Mouse (Mus musculus) midbrain, embryonic 13.5 days (tissue): Measurements from ENCODE around the gene Col18a1. TPM values are rescaled to one million over a fixed set of nuclear protein-coding genes. Genes with fewer than 3 reads are reported as not detected.

ENCODE experiments used
- ATAC-seq: fragments of 200-750 bp; cut with Nextera tagmentation; 2 replicates; pipeline ENCODE4 v1.8.0; 2017; ENCODE audit warnings: mild to moderate bottlenecking, moderate TSS enrichment, moderate library complexity
- H3K27ac ChIP-seq: fragments of 300-500 bp; sonication (generic); 2 replicates; pipeline ENCODE4 v1.5.1; 2015; ENCODE audit warnings: inconsistent platforms, mild to moderate bottlenecking, moderate library complexity
- H3K27me3 ChIP-seq: fragments of 300-500 bp; sonication (generic); 2 replicates; pipeline ENCODE4 v1.6.1; 2015; ENCODE audit warnings: mild to moderate bottlenecking, inconsistent platforms
- H3K36me3 ChIP-seq: fragments of 300-500 bp; sonication (generic); 2 replicates; pipeline ENCODE4 v1.6.1; 2015; ENCODE audit warnings: mild to moderate bottlenecking, inconsistent platforms
- H3K4me1 ChIP-seq: fragments of 300-500 bp; sonication (generic); replicated peaks from 2 replicates; pipeline ENCODE4 v1.6.1; 2015; ENCODE audit warnings: inconsistent platforms
- H3K4me2 ChIP-seq: fragments of 300-500 bp; sonication (generic); replicated peaks from 2 replicates; pipeline ENCODE4 v1.6.1; 2015; ENCODE audit warnings: moderate library complexity, mild to moderate bottlenecking, inconsistent platforms
- H3K4me3 ChIP-seq: fragments of 300-500 bp; sonication (generic); replicated peaks from 2 replicates; pipeline ENCODE4 v1.5.1; 2015; ENCODE audit warnings: mild to moderate bottlenecking, inconsistent platforms
- H3K9ac ChIP-seq: fragments of 300-500 bp; sonication (generic); replicated peaks from 2 replicates; pipeline ENCODE4 v1.6.1; 2015; ENCODE audit warnings: mild to moderate bottlenecking, inconsistent platforms
- H3K9me3 ChIP-seq: fragments of 300-500 bp; sonication (generic); 2 replicates; pipeline ENCODE4 v1.6.1; 2016; ENCODE audit warnings: mild to moderate bottlenecking, inconsistent platforms
- whole genome bisulfite sequencing: fragments of 180-500 bp; shearing (Covaris S2); methylation state at CpG from one replicate; pipeline ENCODE4 v1.1.7; 2015; 5-methylcytosine and 5-hydroxymethylcytosine counted together
- polyA plus RNA-seq: library from polyadenylated mRNA; unstranded; fragments of >200 nt; fragmentation: Nextera tagmentation; extraction: Ambion mirVana; gene quantifications from 2 replicates; pipeline ENCODE4 v1.2.1, GENCODE M21; 2015

Gene Col18a1
- polyA plus RNA-seq, 1 experiment from 2014 or later = 39.6 TPM

- H3K9ac ChIP-seq = no peak overlapping the region
- H3K4me3 ChIP-seq = no peak overlapping the region
- H3K9me3 ChIP-seq = no peaks in the 10 kb centered on the region
- H3K27me3 ChIP-seq = peaks cover 21% of the 10 kb centered on the region
- no peak for ATAC-seq
- H3K36me3 ChIP-seq = no peaks in the 10 kb centered on the region
- H3K4me1 ChIP-seq = peaks cover 14% of the 10 kb centered on the region
- 90% methylated on average over 6 of the region's 6 CpGs for WGBS
- no peak overlapping the region for H3K27ac ChIP-seq
- H3K4me2 ChIP-seq = no peak overlapping the region
Measured at GRCm38 (mm10) chr10:77170400-77170799, 4.1 kb upstream of the Col18a1 start.

GRCm38 (mm10) chr10:77165318-77165945 lies 916 bp downstream of the Col18a1 start:
- ATAC-seq = peak; percentile 61; the same call in 1 of the 2 replicates

GRCm38 (mm10) chr10:77164437-77165052 lies 1.8 kb downstream of the Col18a1 start:
- Histone ChIP-seq H3K36me3 (no peaks in the 10 kb centered on the region), H3K4me1 (peaks cover 31% of the 10 kb centered on the region), H3K27me3 (peaks cover 30% of the 10 kb centered on the region), H3K9me3 (no peaks in the 10 kb centered on the region), H3K27ac (no peak overlapping the region), H3K4me3 (no peak overlapping the region; the same call in 1 of the 2 replicates), H3K9ac (no peak overlapping the region), H3K4me2 (peak overlapping the region; percentile 90)
- 3% methylated on average over 9 of the region's 9 CpGs for WGBS
- ATAC-seq = no peak

More at GRCm38 (mm10) chr10:77165318-77165945, 916 bp downstream of the Col18a1 start:
- peaks cover 31% of the 10 kb centered on the region for H3K4me1 ChIP-seq
- H3K4me2 ChIP-seq = peak overlapping the region; percentile 90
- WGBS = under 1% methylated on average over 40 of the region's 40 CpGs
- H3K27me3 ChIP-seq = peaks cover 30% of the 10 kb centered on the region
- H3K27ac ChIP-seq = peak overlapping the region; percentile 19
- H3K9me3 ChIP-seq = no peaks in the 10 kb centered on the region
- no peaks in the 10 kb centered on the region for H3K36me3 ChIP-seq
- H3K4me3 ChIP-seq = peak overlapping the region; percentile 51
- H3K9ac ChIP-seq = peak overlapping the region; percentile 62

GRCm38 (mm10) chr10:77164041-77164436 lies 2.3 kb downstream of the Col18a1 start:
- Histone ChIP-seq H3K4me1 (peaks cover 31% of the 10 kb centered on the region), H3K9ac (0 out of 2 replicates have a peak overlapping the region, but pooled peaks have one; percentile 11), H3K27me3 (peaks cover 30% of the 10 kb centered on the region), H3K4me3 (no peak overlapping the region), H3K9me3 (no peaks in the 10 kb centered on the region), H3K27ac (no peak overlapping the region), H3K36me3 (no peaks in the 10 kb centered on the region), H3K4me2 (peak overlapping the region; percentile 90)
- WGBS = 18% methylated on average over 5 of the region's 5 CpGs
- no peak for ATAC-seq

- Histone ChIP-seq H3K4me3 (no peak overlapping the region), H3K4me2 (no peak overlapping the region; the same call in 1 of the 2 replicates), H3K9ac (0 out of 2 replicates have a peak overlapping the region, but pooled peaks have one; percentile 11), H3K4me1 (peaks cover 34% of the 10 kb centered on the region), H3K27me3 (peaks cover 30% of the 10 kb centered on the region), H3K9me3 (no peaks in the 10 kb centered on the region), H3K27ac (no peak overlapping the region), H3K36me3 (no peaks in the 10 kb centered on the region)
- no peak for ATAC-seq
- 48% methylated on average over 4 of the region's 4 CpGs for WGBS
Measured at GRCm38 (mm10) chr10:77163392-77163977, 2.9 kb downstream of the Col18a1 start.

- no peaks in the 10 kb centered on the region for H3K9me3 ChIP-seq
- H3K4me1 ChIP-seq = peaks cover 35% of the 10 kb centered on the region
- no peak for ATAC-seq
- no peak overlapping the region for H3K4me2 ChIP-seq
- H3K27ac ChIP-seq = no peak overlapping the region
- no peaks in the 10 kb centered on the region for H3K36me3 ChIP-seq
- peaks cover 2% of the 10 kb centered on the region; the same call in 1 of the 2 replicates for H3K27me3 ChIP-seq
- H3K9ac ChIP-seq = no peak overlapping the region
- H3K4me3 ChIP-seq = no peak overlapping the region
- 80% methylated on average over 7 of the region's 8 CpGs for WGBS
Measured at GRCm38 (mm10) chr10:77159573-77159972, 6.8 kb downstream of the Col18a1 start.

GRCm38 (mm10) chr10:77158948-77159347 lies 7.4 kb downstream of the Col18a1 start:
- H3K9ac ChIP-seq = no peak overlapping the region
- no peak for ATAC-seq
- WGBS = 65% methylated on average over 3 of the region's 3 CpGs
- no peak overlapping the region for H3K4me3 ChIP-seq
- H3K4me2 ChIP-seq = no peak overlapping the region
- H3K36me3 ChIP-seq = no peaks in the 10 kb centered on the region
- H3K27ac ChIP-seq = no peak overlapping the region
- H3K27me3 ChIP-seq = no peaks in the 10 kb centered on the region
- H3K4me1 ChIP-seq = peaks cover 28% of the 10 kb centered on the region
- no peaks in the 10 kb centered on the region for H3K9me3 ChIP-seq

GRCm38 (mm10) chr10:77157245-77158019 lies 8.9 kb downstream of the Col18a1 start:
- no peak overlapping the region for H3K9ac ChIP-seq
- H3K27me3 ChIP-seq = no peaks in the 10 kb centered on the region
- no peak overlapping the region for H3K4me2 ChIP-seq
- 32% methylated on average over 11 of the region's 11 CpGs for WGBS
- H3K27ac ChIP-seq = no peak overlapping the region
- ATAC-seq = no peak
- H3K4me1 ChIP-seq = peaks cover 29% of the 10 kb centered on the region
- H3K9me3 ChIP-seq = no peaks in the 10 kb centered on the region
- H3K36me3 ChIP-seq = no peaks in the 10 kb centered on the region
- no peak overlapping the region for H3K4me3 ChIP-seq

GRCm38 (mm10) chr10:77152178-77152621 lies 14.1 kb downstream of the Col18a1 start:
- 17% methylated on average over 2 of the region's 2 CpGs for WGBS
- peak overlapping the region; percentile 80 for H3K27ac ChIP-seq
- peaks cover 44% of the 10 kb centered on the region for H3K4me1 ChIP-seq
- H3K9me3 ChIP-seq = no peaks in the 10 kb centered on the region
- no peaks in the 10 kb centered on the region for H3K27me3 ChIP-seq
- H3K9ac ChIP-seq = no peak overlapping the region
- H3K36me3 ChIP-seq = no peaks in the 10 kb centered on the region
- 0 out of 2 replicates have a peak overlapping the region, but pooled peaks have one; percentile 41 for H3K4me2 ChIP-seq
- H3K4me3 ChIP-seq = no peak overlapping the region
- peak; percentile 72 for ATAC-seq

GRCm38 (mm10) chr10:77151551-77152002 lies 14.8 kb downstream of the Col18a1 start:
- Histone ChIP-seq H3K27ac (peak overlapping the region; percentile 80), H3K9me3 (no peaks in the 10 kb centered on the region), H3K9ac (no peak overlapping the region), H3K4me3 (peak overlapping the region; percentile 16; the same call in 1 of the 2 replicates), H3K27me3 (no peaks in the 10 kb centered on the region), H3K36me3 (no peaks in the 10 kb centered on the region), H3K4me2 (peak overlapping the region; percentile 41), H3K4me1 (peaks cover 46% of the 10 kb centered on the region)
- ATAC-seq = 0 out of 2 replicates have a peak, but pooled peaks have one; percentile 21
- 36% methylated on average over 4 of the region's 4 CpGs for WGBS

GRCm38 (mm10) chr10:77150947-77151521 lies 15.3 kb downstream of the Col18a1 start:
- Histone ChIP-seq H3K4me1 (peaks cover 48% of the 10 kb centered on the region), H3K9me3 (no peaks in the 10 kb centered on the region), H3K36me3 (no peaks in the 10 kb centered on the region), H3K9ac (0 out of 2 replicates have a peak overlapping the region, but pooled peaks have one; percentile 1), H3K27me3 (no peaks in the 10 kb centered on the region), H3K27ac (peak overlapping the region; percentile 80), H3K4me3 (peak overlapping the region; percentile 16), H3K4me2 (peak overlapping the region; percentile 41)
- under 1% methylated on average over 14 of the region's 14 CpGs for WGBS
- peak; percentile 79 for ATAC-seq
